Mouse (Mus musculus): ENCODE results near the gene Slc26a10. TPM values are rescaled to one million over a fixed set of nuclear protein-coding genes. Genes with fewer than 3 reads are reported as not detected.

The Slc26a10 gene
- not detected for polyA plus RNA-seq (2014; fragmentation: Illumina TruSeq; extraction: RNeasy Lipid Tissue Mini Kit (QIAGEN cat#74804); ENCODE audit: low read depth, low replicate concordance)

GRCm38 (mm10) chr10:127179871-127180694 lies at the start of gene Slc26a10:
Gene Slc26a10, minus strand, starts transcription at chr10:127180645.

GRCm38 (mm10) chr10:127211414-127211854 lies 31.0 kb upstream of the Slc26a10 start, which contains the start of gene Pip4k2c:
Gene Pip4k2c, minus strand, starts transcription at chr10:127211585.

GRCm38 (mm10) chr10:127195328-127196129 lies 15.1 kb upstream of the Slc26a10 start, which contains the start of gene Dtx3:
Gene Dtx3, minus strand, starts transcription at chr10:127195728.

GRCm38 (mm10) chr10:127189651-127190381 lies 9.4 kb upstream of the Slc26a10 start, which contains the start of gene Arhgef25:
Gene Arhgef25, minus strand, starts transcription at chr10:127190083.

GRCm38 (mm10) chr10:127164631-127165353 lies 15.7 kb downstream of the Slc26a10 start, which contains the start of gene B4galnt1:
Gene B4galnt1, plus strand, starts transcription at chr10:127165225.

Other genes with a start within 250 kb of the Slc26a10 start
- gene Ctdsp2, start 201.9 kb downstream of the Slc26a10 start, polyA plus RNA-seq (2014; fragmentation: Illumina TruSeq; extraction: RNeasy Lipid Tissue Mini Kit (QIAGEN cat#74804); ENCODE audit: low read depth, low replicate concordance): 27.4 TPM
- not detected for gene Avil, start 179.9 kb downstream of the Slc26a10 start, polyA plus RNA-seq (2014; fragmentation: Illumina TruSeq; extraction: RNeasy Lipid Tissue Mini Kit (QIAGEN cat#74804); ENCODE audit: low read depth, low replicate concordance)
- gene Tsfm, start 149.8 kb downstream of the Slc26a10 start, polyA plus RNA-seq (2014; fragmentation: Illumina TruSeq; extraction: RNeasy Lipid Tissue Mini Kit (QIAGEN cat#74804); ENCODE audit: low read depth, low replicate concordance): 13.6 TPM
- gene Mettl1, start 139.2 kb downstream of the Slc26a10 start, polyA plus RNA-seq (2014; fragmentation: Illumina TruSeq; extraction: RNeasy Lipid Tissue Mini Kit (QIAGEN cat#74804); ENCODE audit: low read depth, low replicate concordance): 5.9 TPM
- gene Eef1akmt3, start 139.1 kb downstream of the Slc26a10 start, polyA plus RNA-seq (2014; fragmentation: Illumina TruSeq; extraction: RNeasy Lipid Tissue Mini Kit (QIAGEN cat#74804); ENCODE audit: low read depth, low replicate concordance): 0.29 TPM
- gene Cyp27b1, start 132.4 kb downstream of the Slc26a10 start, polyA plus RNA-seq (2014; fragmentation: Illumina TruSeq; extraction: RNeasy Lipid Tissue Mini Kit (QIAGEN cat#74804); ENCODE audit: low read depth, low replicate concordance): not detected
- gene March9, start 120.5 kb downstream of the Slc26a10 start, polyA plus RNA-seq (2014; fragmentation: Illumina TruSeq; extraction: RNeasy Lipid Tissue Mini Kit (QIAGEN cat#74804); ENCODE audit: low read depth, low replicate concordance): 2.4 TPM
- 24.3 TPM for gene Cdk4, start 117.1 kb downstream of the Slc26a10 start, polyA plus RNA-seq (2014; fragmentation: Illumina TruSeq; extraction: RNeasy Lipid Tissue Mini Kit (QIAGEN cat#74804); ENCODE audit: low read depth, low replicate concordance)
- 92.2 TPM for gene Tspan31, start 110.4 kb downstream of the Slc26a10 start, polyA plus RNA-seq (2014; fragmentation: Illumina TruSeq; extraction: RNeasy Lipid Tissue Mini Kit (QIAGEN cat#74804); ENCODE audit: low read depth, low replicate concordance)
- gene Agap2, start 105.4 kb downstream of the Slc26a10 start, polyA plus RNA-seq (2014; fragmentation: Illumina TruSeq; extraction: RNeasy Lipid Tissue Mini Kit (QIAGEN cat#74804); ENCODE audit: low read depth, low replicate concordance): 0.35 TPM
- 15.0 TPM for gene Os9, start 59.5 kb downstream of the Slc26a10 start, polyA plus RNA-seq (2014; fragmentation: Illumina TruSeq; extraction: RNeasy Lipid Tissue Mini Kit (QIAGEN cat#74804); ENCODE audit: low read depth, low replicate concordance)
- gene B4galnt1, start 15.4 kb downstream of the Slc26a10 start, polyA plus RNA-seq (2014; fragmentation: Illumina TruSeq; extraction: RNeasy Lipid Tissue Mini Kit (QIAGEN cat#74804); ENCODE audit: low read depth, low replicate concordance): 0.47 TPM
- 8.0 TPM for gene Arhgef25, start 9.4 kb upstream of the Slc26a10 start, polyA plus RNA-seq (2014; fragmentation: Illumina TruSeq; extraction: RNeasy Lipid Tissue Mini Kit (QIAGEN cat#74804); ENCODE audit: low read depth, low replicate concordance)
- gene Dtx3, start 15.1 kb upstream of the Slc26a10 start, polyA plus RNA-seq (2014; fragmentation: Illumina TruSeq; extraction: RNeasy Lipid Tissue Mini Kit (QIAGEN cat#74804); ENCODE audit: low read depth, low replicate concordance): 3.6 TPM
- 18.3 TPM for gene Pip4k2c, start 30.9 kb upstream of the Slc26a10 start, polyA plus RNA-seq (2014; fragmentation: Illumina TruSeq; extraction: RNeasy Lipid Tissue Mini Kit (QIAGEN cat#74804); ENCODE audit: low read depth, low replicate concordance)
- 1.8 TPM for gene Kif5a, start 82.7 kb upstream of the Slc26a10 start, polyA plus RNA-seq (2014; fragmentation: Illumina TruSeq; extraction: RNeasy Lipid Tissue Mini Kit (QIAGEN cat#74804); ENCODE audit: low read depth, low replicate concordance)
- gene Dctn2, start 85.7 kb upstream of the Slc26a10 start, polyA plus RNA-seq (2014; fragmentation: Illumina TruSeq; extraction: RNeasy Lipid Tissue Mini Kit (QIAGEN cat#74804); ENCODE audit: low read depth, low replicate concordance): 26.5 TPM
- 2.2 TPM for gene Mbd6, start 108.4 kb upstream of the Slc26a10 start, polyA plus RNA-seq (2014; fragmentation: Illumina TruSeq; extraction: RNeasy Lipid Tissue Mini Kit (QIAGEN cat#74804); ENCODE audit: low read depth, low replicate concordance)
- gene Mars, start 131.1 kb upstream of the Slc26a10 start, polyA plus RNA-seq (2014; fragmentation: Illumina TruSeq; extraction: RNeasy Lipid Tissue Mini Kit (QIAGEN cat#74804); ENCODE audit: low read depth, low replicate concordance): 18.8 TPM
- gene Arhgap9, start 141.3 kb upstream of the Slc26a10 start, polyA plus RNA-seq (2014; fragmentation: Illumina TruSeq; extraction: RNeasy Lipid Tissue Mini Kit (QIAGEN cat#74804); ENCODE audit: low read depth, low replicate concordance): 0.70 TPM
- not detected for gene Gli1, start 161.3 kb upstream of the Slc26a10 start, polyA plus RNA-seq (2014; fragmentation: Illumina TruSeq; extraction: RNeasy Lipid Tissue Mini Kit (QIAGEN cat#74804); ENCODE audit: low read depth, low replicate concordance)
- gene Inhbe, start 173.8 kb upstream of the Slc26a10 start, polyA plus RNA-seq (2014; fragmentation: Illumina TruSeq; extraction: RNeasy Lipid Tissue Mini Kit (QIAGEN cat#74804); ENCODE audit: low read depth, low replicate concordance): not detected
- gene Inhbc, start 189.8 kb upstream of the Slc26a10 start, polyA plus RNA-seq (2014; fragmentation: Illumina TruSeq; extraction: RNeasy Lipid Tissue Mini Kit (QIAGEN cat#74804); ENCODE audit: low read depth, low replicate concordance): not detected
- 216 TPM for gene R3hdm2, start 199.7 kb upstream of the Slc26a10 start, polyA plus RNA-seq (2014; fragmentation: Illumina TruSeq; extraction: RNeasy Lipid Tissue Mini Kit (QIAGEN cat#74804); ENCODE audit: low read depth, low replicate concordance)

Measured in adrenal gland, adult 10 weeks (tissue).